Mouse (Mus musculus): Measurements from ENCODE around the gene Cnga3. TPM values are rescaled to one million over a fixed set of nuclear protein-coding genes. Genes with fewer than 3 reads are reported as not detected.

Gene Cnga3
- polyA plus RNA-seq, 1 experiment from 2014 or later: 0.08 TPM

GRCm38 (mm10) chr1:37222002-37222401 is 7.8 kb downstream of the Cnga3 start:
- H3K27ac ChIP-seq: 0 out of 2 replicates have a peak overlapping the region, but pooled peaks have one; percentile 41
- H3K27me3 ChIP-seq (replicated peaks): no peaks in the 10 kb centered on the region
- no peak overlapping the region for H3K4me3 ChIP-seq (replicated peaks)
- H3K9ac ChIP-seq: no peak overlapping the region
- H3K4me1 ChIP-seq (replicated peaks): 0 out of 2 replicates have a peak, but pooled peaks cover 6% of the 10 kb centered on the region
- no peak overlapping the region for H3K4me2 ChIP-seq (replicated peaks)
- WGBS: 28% methylated on average over 7 of the region's 7 CpGs
- H3K9me3 ChIP-seq: no peaks in the 10 kb centered on the region
- ATAC-seq: peak; percentile 34; the same call in 1 of the 2 replicates
- no peaks in the 10 kb centered on the region for H3K36me3 ChIP-seq

DNA sequence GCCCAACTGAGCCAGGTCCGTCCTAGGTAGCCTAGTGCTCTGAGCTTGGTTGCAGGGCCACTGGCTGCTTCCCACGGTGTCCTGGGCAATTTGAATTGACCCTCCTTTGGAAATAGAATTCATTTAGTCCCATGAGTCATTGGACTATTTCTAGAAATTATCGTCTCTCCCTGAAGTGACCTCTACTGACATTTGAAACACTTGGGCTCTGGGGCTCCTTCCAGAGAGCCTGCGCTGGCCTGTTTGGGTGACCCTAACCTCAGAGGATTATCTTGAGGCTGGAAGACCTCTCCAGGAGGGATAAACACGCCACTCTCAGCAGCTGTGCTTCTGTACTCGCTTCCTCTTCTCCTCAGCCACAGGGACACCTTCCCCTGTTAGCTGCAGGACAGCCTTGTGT is 16.2 kb downstream of the Cnga3 start:
- no peaks in the 10 kb centered on the region for H3K4me1 ChIP-seq (replicated peaks)
- H3K36me3 ChIP-seq: no peaks in the 10 kb centered on the region
- H3K27ac ChIP-seq: no peak overlapping the region
- WGBS: 54% methylated on average over 6 of the region's 6 CpGs
- H3K4me2 ChIP-seq (replicated peaks): no peak overlapping the region
- no peaks in the 10 kb centered on the region for H3K9me3 ChIP-seq
- H3K4me3 ChIP-seq (replicated peaks): no peak overlapping the region
- no peak overlapping the region for H3K9ac ChIP-seq
- H3K27me3 ChIP-seq (replicated peaks): no peaks in the 10 kb centered on the region
- ATAC-seq: no peak

- 33% methylated on average over 6 of the region's 6 CpGs for WGBS
- Histone ChIP-seq H3K4me2 (replicated peaks) (peak overlapping the region; percentile 17; the same call in 1 of the 2 replicates), H3K27me3 (replicated peaks) (no peaks in the 10 kb centered on the region), H3K27ac (no peak overlapping the region), H3K9me3 (no peaks in the 10 kb centered on the region), H3K4me1 (replicated peaks) (no peaks in the 10 kb centered on the region), H3K36me3 (no peaks in the 10 kb centered on the region), H3K9ac (no peak overlapping the region), H3K4me3 (replicated peaks) (no peak overlapping the region)
- peak; percentile 65 for ATAC-seq
Measured at GRCm38 (mm10) chr1:37231295-37231701, 17.1 kb downstream of the Cnga3 start.

DNA sequence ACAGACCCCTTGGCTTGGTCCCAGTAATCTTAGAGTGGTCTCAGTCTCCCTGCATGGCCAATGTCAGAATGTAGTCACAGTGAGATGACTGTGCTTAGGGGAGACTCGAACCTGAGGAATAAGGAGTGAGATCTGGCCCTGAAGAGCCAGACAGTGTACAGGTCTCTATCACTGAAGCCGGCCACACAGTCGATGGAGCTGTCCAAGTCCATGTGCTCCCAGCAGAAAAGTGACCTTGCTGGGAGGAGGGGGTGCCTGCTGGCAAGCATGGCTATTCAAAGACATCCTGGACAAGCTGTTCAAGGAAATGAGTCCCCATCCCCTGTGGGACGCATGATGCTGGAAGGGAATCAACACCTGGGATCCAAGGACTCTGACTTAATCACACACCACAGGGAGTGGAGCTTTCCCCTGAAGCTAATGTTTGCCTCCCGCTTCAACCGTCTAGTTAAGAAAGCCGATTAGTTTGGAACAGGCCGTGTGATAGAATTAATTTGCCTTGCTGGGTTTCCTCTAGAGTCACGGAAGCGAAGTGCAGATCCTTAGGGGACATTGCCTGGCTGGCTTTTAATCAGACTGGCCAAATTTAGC is 24.9 kb downstream of the Cnga3 start:
- no peaks in the 10 kb centered on the region for H3K4me1 ChIP-seq (replicated peaks)
- no peak overlapping the region for H3K9ac ChIP-seq
- no peaks in the 10 kb centered on the region for H3K27me3 ChIP-seq (replicated peaks)
- H3K9me3 ChIP-seq: no peaks in the 10 kb centered on the region
- no peak overlapping the region for H3K27ac ChIP-seq
- H3K36me3 ChIP-seq: no peaks in the 10 kb centered on the region
- H3K4me2 ChIP-seq (replicated peaks): no peak overlapping the region
- 76% methylated on average over 10 of the region's 10 CpGs for WGBS
- H3K4me3 ChIP-seq (replicated peaks): no peak overlapping the region
- ATAC-seq: no peak

DNA sequence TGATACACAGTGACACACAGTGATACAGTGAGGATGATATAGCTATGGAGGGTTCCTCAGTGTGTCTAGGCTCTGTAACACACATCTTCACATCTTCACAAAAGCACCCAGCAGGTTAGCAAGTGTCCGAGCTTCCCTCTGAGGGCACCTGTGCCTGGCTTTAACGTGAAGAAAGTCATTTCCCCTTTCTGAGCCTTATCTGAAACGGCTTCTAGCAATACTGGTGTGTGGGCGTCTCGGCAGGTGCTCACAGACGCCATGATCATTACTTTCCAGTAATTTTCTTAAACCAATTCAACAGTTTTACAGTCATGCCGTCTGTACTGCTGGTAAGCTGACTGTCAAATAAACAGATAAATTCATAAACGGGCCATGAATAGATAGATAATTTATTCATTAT is 28.0 kb downstream of the Cnga3 start:
- no peak for ATAC-seq
- Histone ChIP-seq H3K9ac (no peak overlapping the region), H3K36me3 (no peaks in the 10 kb centered on the region), H3K9me3 (no peaks in the 10 kb centered on the region), H3K27me3 (replicated peaks) (no peaks in the 10 kb centered on the region), H3K4me3 (replicated peaks) (no peak overlapping the region), H3K4me1 (replicated peaks) (no peaks in the 10 kb centered on the region), H3K4me2 (replicated peaks) (no peak overlapping the region), H3K27ac (no peak overlapping the region)
- 67% methylated on average over 8 of the region's 8 CpGs for WGBS

DNA sequence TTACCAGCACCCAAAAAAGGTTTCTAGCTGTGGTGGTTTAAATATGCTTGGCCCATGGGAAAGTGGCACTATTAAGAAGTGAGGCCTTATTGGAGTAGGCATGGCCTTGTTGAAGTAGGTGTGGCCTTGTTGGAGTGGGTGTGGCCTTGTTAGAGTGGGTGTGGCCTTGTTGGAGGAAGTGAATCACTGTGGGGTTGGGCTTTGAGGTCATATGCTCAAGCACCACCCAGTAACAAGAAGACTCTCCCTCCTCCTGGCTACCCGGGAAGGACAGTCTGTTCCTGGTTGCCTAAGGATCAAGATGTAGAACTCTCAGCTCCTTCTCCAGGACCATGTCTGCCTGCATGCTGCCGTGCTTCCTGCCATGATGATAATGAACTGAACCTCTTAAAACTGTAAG is 32.2 kb downstream of the Cnga3 start:
- Histone ChIP-seq H3K36me3 (no peaks in the 10 kb centered on the region), H3K27ac (no peak overlapping the region), H3K4me2 (replicated peaks) (no peak overlapping the region), H3K27me3 (replicated peaks) (no peaks in the 10 kb centered on the region), H3K4me3 (replicated peaks) (no peak overlapping the region), H3K4me1 (replicated peaks) (0 out of 2 replicates have a peak, but pooled peaks cover 3% of the 10 kb centered on the region), H3K9ac (no peak overlapping the region), H3K9me3 (no peaks in the 10 kb centered on the region)
- 81% methylated on average over 2 of the region's 2 CpGs for WGBS
- no peak for ATAC-seq

- Histone ChIP-seq H3K9ac (no peak overlapping the region), H3K9me3 (no peaks in the 10 kb centered on the region), H3K27me3 (replicated peaks) (no peaks in the 10 kb centered on the region), H3K36me3 (no peaks in the 10 kb centered on the region), H3K4me2 (replicated peaks) (no peak overlapping the region), H3K27ac (no peak overlapping the region), H3K4me3 (replicated peaks) (no peak overlapping the region), H3K4me1 (replicated peaks) (0 out of 2 replicates have a peak, but pooled peaks cover 3% of the 10 kb centered on the region)
- ATAC-seq: no peak
- WGBS: 31% methylated on average over 2 of the region's 2 CpGs
Measured at GRCm38 (mm10) chr1:37248406-37248805, 34.2 kb downstream of the Cnga3 start.

GRCm38 (mm10) chr1:37250643-37251310 is 36.5 kb downstream of the Cnga3 start:
- no peaks in the 10 kb centered on the region for H3K27me3 ChIP-seq (replicated peaks)
- no peaks in the 10 kb centered on the region for H3K9me3 ChIP-seq
- H3K36me3 ChIP-seq: no peaks in the 10 kb centered on the region
- 38% methylated on average over 5 of the region's 5 CpGs for WGBS
- H3K9ac ChIP-seq: no peak overlapping the region
- H3K4me3 ChIP-seq (replicated peaks): no peak overlapping the region
- ATAC-seq: no peak
- H3K27ac ChIP-seq: no peak overlapping the region
- 0 out of 2 replicates have a peak, but pooled peaks cover 3% of the 10 kb centered on the region for H3K4me1 ChIP-seq (replicated peaks)
- no peak overlapping the region for H3K4me2 ChIP-seq (replicated peaks)

DNA sequence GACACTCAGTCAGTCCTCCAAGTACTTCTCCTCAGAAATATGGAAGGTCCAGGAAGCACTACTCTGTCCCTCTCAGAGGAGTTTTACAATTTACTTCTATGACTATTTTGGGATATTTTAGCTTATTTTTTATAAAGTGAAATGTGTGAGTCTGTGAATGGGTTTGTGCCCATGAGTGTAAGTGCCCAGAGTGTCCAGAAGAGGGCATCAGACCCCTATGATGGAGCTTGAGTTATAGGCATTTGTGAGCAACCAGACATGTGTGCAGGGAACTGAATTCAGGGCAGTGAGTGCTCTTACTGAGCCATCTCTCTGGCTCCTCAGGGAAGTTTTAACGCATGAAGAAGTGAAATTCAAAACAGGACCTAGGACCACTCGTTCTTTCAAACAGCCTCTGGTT is 44.2 kb downstream of the Cnga3 start:
- H3K4me3 ChIP-seq (replicated peaks): no peak overlapping the region
- no peaks in the 10 kb centered on the region for H3K4me1 ChIP-seq (replicated peaks)
- ATAC-seq: no peak
- 84% methylated on average over 2 of the region's 2 CpGs for WGBS
- H3K36me3 ChIP-seq: no peaks in the 10 kb centered on the region
- no peaks in the 10 kb centered on the region for H3K27me3 ChIP-seq (replicated peaks)
- H3K9me3 ChIP-seq: no peaks in the 10 kb centered on the region
- no peak overlapping the region for H3K4me2 ChIP-seq (replicated peaks)
- H3K27ac ChIP-seq: no peak overlapping the region
- no peak overlapping the region for H3K9ac ChIP-seq

GRCm38 (mm10) chr1:37272464-37272863 is 58.2 kb downstream of the Cnga3 start:
- H3K36me3 ChIP-seq: no peaks in the 10 kb centered on the region
- no peaks in the 10 kb centered on the region for H3K9me3 ChIP-seq
- ATAC-seq: no peak
- H3K4me3 ChIP-seq (replicated peaks): no peak overlapping the region
- 5% methylated on average over 7 of the region's 7 CpGs for WGBS
- H3K9ac ChIP-seq: no peak overlapping the region
- no peak overlapping the region for H3K27ac ChIP-seq
- H3K27me3 ChIP-seq (replicated peaks): no peaks in the 10 kb centered on the region
- no peaks in the 10 kb centered on the region for H3K4me1 ChIP-seq (replicated peaks)
- no peak overlapping the region for H3K4me2 ChIP-seq (replicated peaks)

- Histone ChIP-seq H3K27me3 (replicated peaks) (no peaks in the 10 kb centered on the region), H3K4me1 (replicated peaks) (no peaks in the 10 kb centered on the region), H3K27ac (no peak overlapping the region), H3K9me3 (no peaks in the 10 kb centered on the region), H3K4me3 (replicated peaks) (no peak overlapping the region), H3K4me2 (replicated peaks) (no peak overlapping the region), H3K36me3 (no peaks in the 10 kb centered on the region), H3K9ac (no peak overlapping the region)
- WGBS: 75% methylated on average over 7 of the region's 7 CpGs
- ATAC-seq: no peak
Measured at GRCm38 (mm10) chr1:37286556-37286955, 72.3 kb downstream of the Cnga3 start.

- H3K4me1 ChIP-seq (replicated peaks): no peaks in the 10 kb centered on the region
- H3K27me3 ChIP-seq (replicated peaks): no peaks in the 10 kb centered on the region
- no peaks in the 10 kb centered on the region for H3K9me3 ChIP-seq
- 70% methylated on average over 1 of the region's 1 CpGs for WGBS
- H3K27ac ChIP-seq: no peak overlapping the region
- no peak overlapping the region for H3K4me2 ChIP-seq (replicated peaks)
- no peaks in the 10 kb centered on the region for H3K36me3 ChIP-seq
- no peak overlapping the region for H3K4me3 ChIP-seq (replicated peaks)
- ATAC-seq: no peak
- H3K9ac ChIP-seq: no peak overlapping the region
Measured at GRCm38 (mm10) chr1:37287748-37288147, 73.5 kb downstream of the Cnga3 start.
